In the genomic region with DNA sequence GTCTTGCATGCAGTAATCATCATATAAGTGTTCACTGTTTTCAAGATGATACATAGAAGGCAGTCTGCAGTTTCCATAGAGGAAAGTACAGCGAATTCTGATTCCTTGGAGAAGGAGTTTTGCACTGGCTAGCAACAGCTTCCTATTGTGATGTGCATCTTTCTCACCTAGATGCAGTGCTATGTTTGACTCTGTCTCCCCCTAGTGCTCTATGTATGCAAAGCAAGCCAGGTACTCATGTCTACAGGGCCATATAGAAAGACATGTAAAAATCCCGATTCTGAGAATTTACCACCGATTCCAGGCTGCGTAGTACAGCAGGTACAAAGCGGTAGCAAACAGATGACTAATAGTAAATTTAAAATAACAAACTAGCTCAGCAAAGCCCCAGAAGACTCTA, we compare ENCODE assay signal across 9 mouse cellular contexts. TPM values are rescaled to one million over a fixed set of nuclear protein-coding genes. Genes with fewer than 3 reads are reported as not detected.
DNase-seq lines count a peak whose midpoint lies in the region; ATAC-seq and TF ChIP-seq lines count a peak whose summit lies in the region.
"Had no signal": no experiment of that assay in that cellular context is flagged by ENCODE, and none has a peak within 500 bp of the region (broad histone marks: within the 10 kb centered on the region; RNA-seq: fewer than 3 reads in every experiment).

No protein-coding gene starts in this region.

- no peak overlapping the region for H3K27ac ChIP-seq in heart, adult 2 months
- no peak overlapping the region for H3K27ac ChIP-seq in heart, embryonic 12.5 days (ENCODE audit: poor library complexity, severe bottlenecking)
- no peak overlapping the region for H3K27ac ChIP-seq in forebrain, embryonic 12.5 days
- no peak overlapping the region for H3K27ac ChIP-seq in midbrain, embryonic 11.5 days (ENCODE audit: low read depth, low read length)

- no peak for DNase-seq in heart, adult 2 months
- DNase-seq in NIH3T3 (ENCODE audit: low read depth): peak; percentile 67
- peak; percentile 17 for DNase-seq in kidney, postnatal 14 days
- peak; percentile 91 for DNase-seq in midbrain, embryonic 11.5 days (ENCODE audit: low spot score, missing footprints)
- DNase-seq in urinary bladder, postnatal 25 days (ENCODE audit: low spot score): no peak
- DNase-seq in thymus, adult 18-20 months: no peak

- no peaks in the 10 kb centered on the region for H3K36me3 ChIP-seq in heart, adult 2 months (ENCODE audit: control insufficient read depth, insufficient read depth, low read length)
- H3K36me3 ChIP-seq in heart, embryonic 12.5 days: no peaks in the 10 kb centered on the region
- H3K36me3 ChIP-seq in forebrain, embryonic 12.5 days (replicated peaks): no peaks in the 10 kb centered on the region
- H3K36me3 ChIP-seq in midbrain, embryonic 11.5 days (ENCODE audit: control insufficient read depth, insufficient read depth, low read length): no peaks in the 10 kb centered on the region

- 51% methylated on average over 5 of the region's 5 CpGs for WGBS in heart, adult 2 months
- 51% methylated on average over 5 of the region's 5 CpGs for WGBS in heart, embryonic 12.5 days
- WGBS in forebrain, embryonic 12.5 days: 50% methylated on average over 5 of the region's 5 CpGs
- WGBS in midbrain, embryonic 11.5 days: 70% methylated on average over 5 of the region's 5 CpGs

- H3K9me3 ChIP-seq in heart, embryonic 12.5 days (replicated peaks): no peaks in the 10 kb centered on the region
- no peaks in the 10 kb centered on the region for H3K9me3 ChIP-seq in forebrain, embryonic 12.5 days
- H3K9me3 ChIP-seq in midbrain, embryonic 11.5 days (ENCODE audit: control insufficient read depth, low read length): no peaks in the 10 kb centered on the region

- no peak for TF ChIP-seq EP300 in heart, adult 2 months (IDR thresholded peaks at IDR 0.05; ENCODE audit: insufficient read depth, low read depth, low read length)

- ATAC-seq in heart, embryonic 12.5 days (ENCODE audit: insufficient number of reproducible peaks, low FRiP score): no peak
- ATAC-seq in forebrain, embryonic 12.5 days (ENCODE audit: low FRiP score): peak; percentile 81; the same call in 1 of the 2 replicates
- peak; percentile 87 for ATAC-seq in midbrain, embryonic 11.5 days (ENCODE audit: low FRiP score)

- intact Hi-C loops in heart, adult 2 months (cut with DNase I): no loop called here

- H3K4me3 ChIP-seq in heart, adult 2 months: no peak overlapping the region
- H3K4me3 ChIP-seq in heart, embryonic 12.5 days: no peak overlapping the region
- H3K4me3 ChIP-seq in forebrain, embryonic 12.5 days (replicated peaks): no peak overlapping the region
- H3K4me3 ChIP-seq in midbrain, embryonic 11.5 days (ENCODE audit: low read depth, low read length): no peak overlapping the region

- TF ChIP-seq POLR2A in heart, adult 2 months (IDR thresholded peaks at IDR 0.05; ENCODE audit: insufficient read depth, low read depth, low read length): no peak

- H3K27me3 ChIP-seq in heart, adult 2 months (ENCODE audit: control insufficient read depth, insufficient read depth, low read length): no peaks in the 10 kb centered on the region
- no peaks in the 10 kb centered on the region for H3K27me3 ChIP-seq in heart, embryonic 12.5 days (replicated peaks)
- no peaks in the 10 kb centered on the region for H3K27me3 ChIP-seq in forebrain, embryonic 12.5 days
- no peaks in the 10 kb centered on the region for H3K27me3 ChIP-seq in midbrain, embryonic 11.5 days (ENCODE audit: control insufficient read depth, insufficient read depth, low read length)

- H3K79me2 ChIP-seq in heart, adult 2 months (replicated peaks; ENCODE audit: control insufficient read depth, insufficient read depth, low read length): no peaks in the 10 kb centered on the region

- H3K4me2 ChIP-seq in heart, embryonic 12.5 days: no peak overlapping the region
- H3K4me2 ChIP-seq in forebrain, embryonic 12.5 days: no peak overlapping the region
- no peak overlapping the region for H3K4me2 ChIP-seq in midbrain, embryonic 11.5 days

- H3K4me1 ChIP-seq in heart, adult 2 months (ENCODE audit: control insufficient read depth, insufficient read depth, low read length): no peaks in the 10 kb centered on the region
- H3K4me1 ChIP-seq in heart, embryonic 12.5 days (replicated peaks): no peaks in the 10 kb centered on the region
- no peaks in the 10 kb centered on the region for H3K4me1 ChIP-seq in forebrain, embryonic 12.5 days
- no peaks in the 10 kb centered on the region for H3K4me1 ChIP-seq in midbrain, embryonic 11.5 days (ENCODE audit: control insufficient read depth, insufficient read depth, low read length)

- peak; percentile 68 for TF ChIP-seq CTCF in heart, adult 2 months (IDR thresholded peaks at IDR 0.05)

- no peak overlapping the region for H3K9ac ChIP-seq in heart, adult 2 months (ENCODE audit: low read depth, low read length)
- H3K9ac ChIP-seq in heart, embryonic 12.5 days: no peak overlapping the region
- no peak overlapping the region for H3K9ac ChIP-seq in forebrain, embryonic 12.5 days
- H3K9ac ChIP-seq in midbrain, embryonic 11.5 days (ENCODE audit: low read length): no peak overlapping the region

RNA-seq across cellular contexts. Expression of a gene that starts 12.6 kb away (rescaled TPM):
- not detected for total RNA-seq in heart, adult 2 months (2021)
- polyA plus RNA-seq in heart, adult 2 months (2012; rRNA removed): not detected in 2 replicates
- polyA plus RNA-seq in heart, embryonic 12.5 days (2016; fragmentation: Nextera tagmentation; extraction: Ambion mirVana): not detected in 2 replicates
- not detected in 2 replicates for polyA plus RNA-seq in forebrain, embryonic 12.5 days (2016; fragmentation: Nextera tagmentation; extraction: Ambion mirVana)
- not detected in 2 replicates for polyA plus RNA-seq in midbrain, embryonic 11.5 days (2014; fragmentation: Nextera tagmentation; extraction: Ambion mirVana)
- total RNA-seq: heart, postnatal 14 days had no signal

RNA-seq across cellular contexts. Expression of a gene that starts 16.0 kb away (rescaled TPM):
- total RNA-seq in heart, adult 2 months (2021): not detected
- polyA plus RNA-seq in heart, adult 2 months (2012; rRNA removed): not detected in 2 replicates
- polyA plus RNA-seq in heart, embryonic 12.5 days (2016; fragmentation: Nextera tagmentation; extraction: Ambion mirVana): not detected in 2 replicates
- polyA plus RNA-seq in forebrain, embryonic 12.5 days (2016; fragmentation: Nextera tagmentation; extraction: Ambion mirVana): not detected in 2 replicates
- polyA plus RNA-seq in midbrain, embryonic 11.5 days (2014; fragmentation: Nextera tagmentation; extraction: Ambion mirVana): 0.19 and 0.63 TPM in 2 replicates
- total RNA-seq: heart, postnatal 14 days had no signal

RNA-seq across cellular contexts. Expression of a gene that starts 37.2 kb away (rescaled TPM):
- not detected for total RNA-seq in heart, adult 2 months (2021)
- not detected in 2 replicates for polyA plus RNA-seq in heart, adult 2 months (2012; rRNA removed)
- not detected in 2 replicates for polyA plus RNA-seq in heart, embryonic 12.5 days (2016; fragmentation: Nextera tagmentation; extraction: Ambion mirVana)
- not detected in 2 replicates for polyA plus RNA-seq in forebrain, embryonic 12.5 days (2016; fragmentation: Nextera tagmentation; extraction: Ambion mirVana)
- polyA plus RNA-seq in midbrain, embryonic 11.5 days (2014; fragmentation: Nextera tagmentation; extraction: Ambion mirVana): not detected in 2 replicates
- total RNA-seq: heart, postnatal 14 days had no signal

RNA-seq across cellular contexts. Expression of a gene that starts 39.4 kb away (rescaled TPM):
- total RNA-seq in heart, adult 2 months (2021): not detected
- polyA plus RNA-seq in heart, adult 2 months (2012; rRNA removed): not detected in 2 replicates
- not detected in 2 replicates for polyA plus RNA-seq in heart, embryonic 12.5 days (2016; fragmentation: Nextera tagmentation; extraction: Ambion mirVana)
- not detected in 2 replicates for polyA plus RNA-seq in forebrain, embryonic 12.5 days (2016; fragmentation: Nextera tagmentation; extraction: Ambion mirVana)
- polyA plus RNA-seq in midbrain, embryonic 11.5 days (2014; fragmentation: Nextera tagmentation; extraction: Ambion mirVana): not detected in 2 replicates
- total RNA-seq: heart, postnatal 14 days had no signal

Comparison
In these comparisons a context has a peak if more than half of its experiments do, and no peak if none do; other contexts are left out.
1. DNase-seq: peak in NIH3T3 (single experiment), kidney, postnatal 14 days (single experiment) and midbrain, embryonic 11.5 days (single experiment); none in heart, adult 2 months (0 of 2), urinary bladder, postnatal 25 days (single experiment) and thymus, adult 18-20 months (0 of 2).